In the genomic region with DNA sequence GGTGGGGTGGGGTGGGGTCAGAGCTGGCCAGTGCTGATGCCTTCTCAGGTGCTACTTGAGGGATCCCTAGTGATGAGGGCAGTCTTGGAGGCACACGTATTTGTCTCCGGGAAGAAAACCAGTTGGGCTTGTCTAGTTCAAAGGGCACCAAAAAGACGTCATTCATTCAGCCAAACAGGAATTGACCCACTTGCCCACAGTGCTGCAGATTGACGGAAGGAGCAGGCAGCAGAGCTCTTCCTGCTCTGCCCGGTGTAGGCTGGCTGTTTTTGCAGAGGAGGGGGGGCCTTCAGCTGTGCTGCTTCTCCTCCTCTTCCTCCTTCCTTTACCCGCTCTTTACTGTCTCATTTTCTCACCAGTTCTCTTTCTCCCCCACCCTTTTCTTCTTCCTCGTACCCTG, we compare ENCODE assay signal across 8 mouse cellular contexts. TPM values are rescaled to one million over a fixed set of nuclear protein-coding genes. Genes with fewer than 3 reads are reported as not detected.
DNase-seq lines count a peak whose midpoint lies in the region; ATAC-seq and TF ChIP-seq lines count a peak whose summit lies in the region.

No protein-coding gene starts in this region.

- DNase-seq in heart, postnatal 0 days (ENCODE audit: low spot score), result no peak
- DNase-seq in heart, postnatal 4 days, result no peak
- peak; percentile 52 for DNase-seq in T-cell, adult 2 months (ENCODE audit: low spot score)
- DNase-seq in liver, result peak; percentile 17
- DNase-seq in left cerebral cortex, postnatal 14 days (ENCODE audit: low spot score in 2 of 2), result no peak
- no peak for DNase-seq in layer of hippocampus, adult 8-10 months (ENCODE audit: low spot score in 2 of 2)
- DNase-seq in Muller cell, postnatal 12 days (ENCODE audit: inconsistent ontology term), result no peak

- no peaks in the 10 kb centered on the region for H3K27me3 ChIP-seq in heart, postnatal 0 days (ENCODE audit: control insufficient read depth, insufficient read depth, low read length)
- no peaks in the 10 kb centered on the region for H3K27me3 ChIP-seq in small intestine, adult 2 months (ENCODE audit: control insufficient read depth, insufficient read depth, low read length)

- H3K9me3 ChIP-seq in heart, postnatal 0 days (replicated peaks; ENCODE audit: control insufficient read depth, low read length), result no peaks in the 10 kb centered on the region

- no peak for TF ChIP-seq CTCF in heart, postnatal 0 days (IDR thresholded peaks at IDR 0.05; ENCODE audit: low read depth)
- TF ChIP-seq CTCF in small intestine, adult 2 months (IDR thresholded peaks at IDR 0.05; ENCODE audit: extremely low read depth, insufficient read length, insufficient replicate concordance, low read depth, low read length), result no peak

- no peak for TF ChIP-seq EP300 in heart, postnatal 0 days (IDR thresholded peaks at IDR 0.05; ENCODE audit: low read depth)

- peak overlapping the region; percentile 25; the same call in 1 of the 2 replicates for H3K27ac ChIP-seq in heart, postnatal 0 days (ENCODE audit: low read depth)
- H3K27ac ChIP-seq in small intestine, adult 2 months (ENCODE audit: insufficient read depth, low read depth, low read length), result peak overlapping the region; percentile 32

- no peaks in the 10 kb centered on the region for H3K4me1 ChIP-seq in heart, postnatal 0 days (ENCODE audit: control insufficient read depth, insufficient read depth)
- H3K4me1 ChIP-seq in small intestine, adult 2 months (ENCODE audit: control insufficient read depth, insufficient read depth, insufficient read length, low read length), result peaks cover 11% of the 10 kb centered on the region

- ATAC-seq in heart, postnatal 0 days (ENCODE audit: insufficient read depth, low read depth), result no peak

- H3K4me2 ChIP-seq in heart, postnatal 0 days (ENCODE audit: low read depth, low read length), result no peak overlapping the region

- H3K36me3 ChIP-seq in heart, postnatal 0 days (replicated peaks; ENCODE audit: control insufficient read depth, insufficient read depth, low read length), result peaks cover 46% of the 10 kb centered on the region
- peaks cover 13% of the 10 kb centered on the region for H3K36me3 ChIP-seq in small intestine, adult 2 months (ENCODE audit: control insufficient read depth, insufficient read depth, low read length)

- no peak for TF ChIP-seq POLR2A in small intestine, adult 2 months (IDR thresholded peaks at IDR 0.05; ENCODE audit: low read depth, low read length)

- intact Hi-C loops in left cerebral cortex, postnatal 14 days (cut with DNase I), result no loop called here

- no peak overlapping the region for H3K4me3 ChIP-seq in heart, postnatal 0 days (ENCODE audit: low read depth, low read length)
- no peak overlapping the region for H3K4me3 ChIP-seq in small intestine, adult 2 months (ENCODE audit: low read depth, low read length)

- H3K9ac ChIP-seq in heart, postnatal 0 days (replicated peaks; ENCODE audit: low read depth, low read length), result no peak overlapping the region

- 58% methylated on average over 7 of the region's 7 CpGs for WGBS in heart, postnatal 0 days
- 21% methylated on average over 7 of the region's 7 CpGs for WGBS in small intestine, adult 2 months

RNA-seq across cellular contexts. Expression of a gene that starts 26.4 kb away (rescaled TPM):
- 35.4 and 38.1 TPM in 2 replicates for total RNA-seq in heart, postnatal 0 days (2014; rRNA removed; ENCODE audit: low replicate concordance)
- 23.3 and 28.1 TPM in 2 replicates for polyA plus RNA-seq in heart, postnatal 0 days (2015; fragmentation: Nextera tagmentation; extraction: Ambion mirVana)
- total RNA-seq in heart, postnatal 4 days (2021), result 10 to 100 TPM; 30.0 TPM
- polyA plus RNA-seq in small intestine, adult 2 months (2012; rRNA removed), result 41.3 and 56.0 TPM in 2 replicates
- total RNA-seq in left cerebral cortex, postnatal 14 days (2021), result 100 to 1,000 TPM; 106 to 109 TPM
- 100 to 1,000 TPM in 1 of 4 experiments, 10 to 100 TPM in 3; 77.6 to 108 (median 86.9) TPM for total RNA-seq in layer of hippocampus, adult 8-10 months (2022)

Comparison
In these comparisons a context has a peak if more than half of its experiments do, and no peak if none do; other contexts are left out.
1. DNase-seq: peak in T-cell, adult 2 months (single experiment) and liver (single experiment); none in heart, postnatal 0 days (single experiment), heart, postnatal 4 days (single experiment), left cerebral cortex, postnatal 14 days (0 of 2), layer of hippocampus, adult 8-10 months (0 of 2) and Muller cell, postnatal 12 days (single experiment).